Mouse (Mus musculus): ENCODE measurements at regions not wholly inside any gene's neighbourhood (a gene's known extent, or its start where the extent isn't known, plus 50 kb on each side); places are given as distances from the start of the nearest gene placed in this dataset.

DNA sequence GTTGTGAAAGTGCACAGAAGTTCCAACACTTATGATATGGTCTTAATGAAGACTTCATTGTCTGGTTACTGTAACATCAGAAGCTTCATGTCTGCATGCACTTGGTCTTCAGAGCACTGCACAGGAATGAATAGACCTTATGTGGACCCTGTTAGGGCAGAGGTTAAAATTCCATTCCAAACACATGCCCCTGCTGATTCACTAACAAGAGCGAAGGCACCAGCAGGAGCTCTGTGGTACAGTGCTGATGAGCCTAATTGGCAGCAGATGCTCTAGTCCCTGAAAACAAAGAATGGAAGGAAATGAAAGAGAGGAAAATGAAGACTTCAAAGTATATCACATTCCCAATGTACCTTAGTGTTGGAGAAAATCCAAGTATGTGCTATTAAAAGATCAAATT is 365.1 kb upstream of the Alcam start:
- Histone ChIP-seq H3K9me3 (no peaks in the 10 kb centered on the region), H3K4me3 (no peak overlapping the region), H3K36me3 (no peaks in the 10 kb centered on the region), H3K27ac (no peak overlapping the region), H3K4me2 (replicated peaks) (no peak overlapping the region), H3K4me1 (no peaks in the 10 kb centered on the region), H3K9ac (no peak overlapping the region), H3K27me3 (no peaks in the 10 kb centered on the region)
- ATAC-seq (ENCODE audit: low FRiP score, low read depth), result no peak
- WGBS, result 20% methylated on average over 1 of the region's 1 CpGs

DNA sequence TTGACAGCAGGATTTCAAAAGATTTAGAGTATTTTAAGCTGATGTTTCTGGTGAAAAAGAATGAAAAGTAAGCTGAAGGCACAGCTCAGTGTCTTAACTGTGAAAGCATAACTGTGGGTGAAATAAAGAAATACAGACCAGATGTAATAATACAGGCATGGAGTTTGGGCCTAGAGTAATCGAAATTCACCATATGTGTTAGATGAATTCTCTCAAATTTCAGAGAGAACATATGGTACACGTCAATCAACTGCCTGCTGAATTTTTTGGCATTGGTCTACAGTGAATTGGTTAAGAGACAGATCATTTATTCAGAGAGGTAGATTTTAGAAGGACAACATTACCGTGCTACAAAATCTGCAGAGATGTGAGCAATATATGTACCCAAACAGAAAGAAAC is 357.3 kb upstream of the Alcam start:
- Histone ChIP-seq H3K4me2 (replicated peaks) (no peak overlapping the region), H3K36me3 (no peaks in the 10 kb centered on the region), H3K27ac (no peak overlapping the region), H3K9me3 (no peaks in the 10 kb centered on the region), H3K4me1 (no peaks in the 10 kb centered on the region), H3K9ac (no peak overlapping the region), H3K27me3 (no peaks in the 10 kb centered on the region), H3K4me3 (no peak overlapping the region)
- 0 out of 2 replicates have a peak, but pooled peaks have one; percentile 28 for ATAC-seq (ENCODE audit: low FRiP score, low read depth)
- WGBS, result 35% methylated on average over 3 of the region's 3 CpGs

- no peak overlapping the region for H3K4me2 ChIP-seq (replicated peaks)
- H3K36me3 ChIP-seq, result no peaks in the 10 kb centered on the region
- ATAC-seq (ENCODE audit: low FRiP score, low read depth), result no peak
- no peaks in the 10 kb centered on the region for H3K9me3 ChIP-seq
- no peak overlapping the region for H3K9ac ChIP-seq
- H3K4me1 ChIP-seq, result no peaks in the 10 kb centered on the region
- H3K27ac ChIP-seq, result no peak overlapping the region
- H3K4me3 ChIP-seq, result no peak overlapping the region
- H3K27me3 ChIP-seq, result no peaks in the 10 kb centered on the region
Measured at GRCm38 (mm10) chr16:52804365-52804764, 350.5 kb upstream of the Alcam start.

- no peak for ATAC-seq (ENCODE audit: low FRiP score, low read depth)
Measured at GRCm38 (mm10) chr16:52799715-52800392, 346.0 kb upstream of the Alcam start.

GRCm38 (mm10) chr16:52795184-52795583 is 341.3 kb upstream of the Alcam start:
- Histone ChIP-seq H3K9me3 (no peaks in the 10 kb centered on the region), H3K4me1 (no peaks in the 10 kb centered on the region), H3K27me3 (no peaks in the 10 kb centered on the region), H3K27ac (no peak overlapping the region), H3K36me3 (no peaks in the 10 kb centered on the region), H3K9ac (no peak overlapping the region), H3K4me3 (no peak overlapping the region), H3K4me2 (replicated peaks) (no peak overlapping the region)
- ATAC-seq (ENCODE audit: low FRiP score, low read depth), result no peak
- WGBS, result 86% methylated on average over 1 of the region's 1 CpGs

More at GRCm38 (mm10) chr16:52799715-52800392, 346.0 kb upstream of the Alcam start:
- Histone ChIP-seq H3K9ac (no peak overlapping the region), H3K4me2 (replicated peaks) (no peak overlapping the region), H3K27ac (no peak overlapping the region), H3K4me1 (no peaks in the 10 kb centered on the region), H3K27me3 (no peaks in the 10 kb centered on the region), H3K36me3 (no peaks in the 10 kb centered on the region), H3K9me3 (no peaks in the 10 kb centered on the region), H3K4me3 (no peak overlapping the region)
- WGBS, result 60% methylated on average over 4 of the region's 4 CpGs

- Histone ChIP-seq H3K36me3 (no peaks in the 10 kb centered on the region), H3K9ac (no peak overlapping the region), H3K4me3 (no peak overlapping the region), H3K4me2 (replicated peaks) (no peak overlapping the region), H3K27me3 (no peaks in the 10 kb centered on the region), H3K27ac (no peak overlapping the region), H3K9me3 (no peaks in the 10 kb centered on the region), H3K4me1 (no peaks in the 10 kb centered on the region)
- no peak for ATAC-seq (ENCODE audit: low FRiP score, low read depth)
- 73% methylated on average over 1 of the region's 1 CpGs for WGBS
Measured at GRCm38 (mm10) chr16:52789946-52790345, 336.1 kb upstream of the Alcam start.

- ATAC-seq (ENCODE audit: low FRiP score, low read depth), result no peak
- Histone ChIP-seq H3K4me3 (no peak overlapping the region), H3K9ac (no peak overlapping the region), H3K36me3 (no peaks in the 10 kb centered on the region), H3K27ac (no peak overlapping the region), H3K9me3 (no peaks in the 10 kb centered on the region), H3K4me2 (replicated peaks) (no peak overlapping the region), H3K4me1 (0 out of 2 replicates have a peak, but pooled peaks cover 8% of the 10 kb centered on the region), H3K27me3 (no peaks in the 10 kb centered on the region)
- WGBS, result 89% methylated on average over 3 of the region's 3 CpGs
Measured at GRCm38 (mm10) chr16:52747744-52748143, 293.9 kb upstream of the Alcam start.

DNA sequence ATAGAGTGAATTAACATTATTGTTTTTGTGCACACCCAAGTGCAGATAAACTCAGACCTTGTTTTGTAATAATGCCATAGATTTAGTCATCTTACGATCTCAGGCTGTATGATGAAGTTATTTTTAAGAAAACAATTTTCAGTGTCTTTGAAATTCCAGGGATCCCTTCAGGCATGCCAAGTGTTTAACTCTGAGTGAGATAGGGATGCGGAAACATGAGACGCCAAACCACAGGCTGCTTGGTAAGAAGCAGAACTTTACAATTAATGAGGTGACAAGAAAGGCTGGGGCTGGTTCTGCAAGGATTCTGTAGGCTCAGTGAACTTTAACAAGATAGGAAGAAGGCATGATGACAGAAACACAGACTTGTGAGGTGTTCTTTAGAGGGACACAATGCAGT is 292.3 kb upstream of the Alcam start:
- H3K9me3 ChIP-seq, result no peaks in the 10 kb centered on the region
- no peak overlapping the region for H3K4me2 ChIP-seq (replicated peaks)
- no peak overlapping the region for H3K9ac ChIP-seq
- no peak overlapping the region for H3K27ac ChIP-seq
- H3K36me3 ChIP-seq, result no peaks in the 10 kb centered on the region
- H3K4me1 ChIP-seq, result 0 out of 2 replicates have a peak, but pooled peaks cover 8% of the 10 kb centered on the region
- no peak for ATAC-seq (ENCODE audit: low FRiP score, low read depth)
- H3K27me3 ChIP-seq, result no peaks in the 10 kb centered on the region
- 37% methylated on average over 3 of the region's 3 CpGs for WGBS
- H3K4me3 ChIP-seq, result no peak overlapping the region

GRCm38 (mm10) chr16:52744720-52745119 is 290.8 kb upstream of the Alcam start:
- no peak overlapping the region for H3K4me3 ChIP-seq
- ATAC-seq (ENCODE audit: low FRiP score, low read depth), result no peak
- H3K27ac ChIP-seq, result no peak overlapping the region
- H3K9ac ChIP-seq, result no peak overlapping the region
- no peaks in the 10 kb centered on the region for H3K9me3 ChIP-seq
- 0 out of 2 replicates have a peak, but pooled peaks cover 8% of the 10 kb centered on the region for H3K4me1 ChIP-seq
- H3K4me2 ChIP-seq (replicated peaks), result no peak overlapping the region
- 74% methylated on average over 5 of the region's 5 CpGs for WGBS
- H3K27me3 ChIP-seq, result no peaks in the 10 kb centered on the region
- H3K36me3 ChIP-seq, result no peaks in the 10 kb centered on the region

GRCm38 (mm10) chr16:52742166-52742565 is 288.3 kb upstream of the Alcam start:
- Histone ChIP-seq H3K27ac (no peak overlapping the region), H3K9ac (no peak overlapping the region), H3K27me3 (no peaks in the 10 kb centered on the region), H3K36me3 (no peaks in the 10 kb centered on the region), H3K4me1 (0 out of 2 replicates have a peak, but pooled peaks cover 8% of the 10 kb centered on the region), H3K4me3 (no peak overlapping the region), H3K4me2 (replicated peaks) (no peak overlapping the region), H3K9me3 (no peaks in the 10 kb centered on the region)
- no peak for ATAC-seq (ENCODE audit: low FRiP score, low read depth)
- WGBS, result 74% methylated on average over 3 of the region's 3 CpGs

DNA sequence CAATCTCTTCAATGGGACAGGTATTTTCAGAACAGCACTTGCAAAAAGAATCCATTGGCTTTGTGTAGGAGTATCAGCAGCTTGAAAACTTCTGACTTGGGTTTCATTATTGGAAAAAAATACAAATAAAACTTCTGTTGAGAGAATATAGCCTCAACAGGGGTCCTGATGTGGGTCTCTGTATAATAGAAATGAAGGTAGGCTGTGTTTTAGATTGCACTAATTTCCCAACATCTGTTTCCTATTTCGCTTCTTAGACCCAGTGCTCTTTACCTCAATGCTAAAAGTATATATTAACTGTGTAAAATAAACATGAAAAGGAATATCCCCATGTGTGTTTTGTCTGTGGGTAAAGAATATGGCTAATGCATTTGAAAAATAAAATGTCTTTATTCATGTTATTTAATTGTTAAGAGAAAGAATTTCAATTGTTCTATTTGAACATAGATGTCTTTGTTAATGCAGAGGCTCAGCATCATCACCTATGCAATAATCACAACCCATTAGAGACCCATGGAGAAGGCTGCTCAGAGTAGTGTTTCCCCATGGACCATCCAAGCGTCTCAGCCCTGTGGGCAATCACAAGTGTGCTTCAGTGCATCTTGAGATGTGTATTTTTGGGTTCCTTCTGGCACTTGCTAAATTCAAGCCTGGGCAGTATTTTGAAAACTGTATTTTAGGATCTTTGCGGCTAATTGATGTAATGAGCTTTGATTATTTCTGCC is 272.4 kb upstream of the Alcam start:
- H3K9me3 ChIP-seq, result no peaks in the 10 kb centered on the region
- H3K36me3 ChIP-seq, result no peaks in the 10 kb centered on the region
- ATAC-seq (ENCODE audit: low FRiP score, low read depth), result peak; percentile 24; the same call in 1 of the 2 replicates
- H3K4me3 ChIP-seq, result no peak overlapping the region
- peaks cover 3% of the 10 kb centered on the region; the same call in 1 of the 2 replicates for H3K4me1 ChIP-seq
- no peak overlapping the region for H3K27ac ChIP-seq
- no peaks in the 10 kb centered on the region for H3K27me3 ChIP-seq
- 56% methylated on average over 3 of the region's 3 CpGs for WGBS
- H3K9ac ChIP-seq, result no peak overlapping the region
- H3K4me2 ChIP-seq (replicated peaks), result no peak overlapping the region

- Histone ChIP-seq H3K4me3 (no peak overlapping the region), H3K4me2 (replicated peaks) (no peak overlapping the region), H3K4me1 (no peaks in the 10 kb centered on the region), H3K9ac (no peak overlapping the region), H3K27me3 (no peaks in the 10 kb centered on the region), H3K27ac (no peak overlapping the region), H3K9me3 (peaks cover 4% of the 10 kb centered on the region; the same call in 1 of the 2 replicates), H3K36me3 (no peaks in the 10 kb centered on the region)
- 79% methylated on average over 1 of the region's 1 CpGs for WGBS
- no peak for ATAC-seq (ENCODE audit: low FRiP score, low read depth)
Measured at GRCm38 (mm10) chr16:52718231-52718932, 264.5 kb upstream of the Alcam start.

Data from limb, embryonic 13.5 days (tissue).